Mouse (Mus musculus) inflammation-experienced regulatory T-cells, adult 6 months (primary cell): ENCODE measurements at regions not wholly inside any gene's neighbourhood (a gene's known extent, or its start where the extent isn't known, plus 50 kb on each side); places are given as distances from the start of the nearest gene placed in this dataset.
"Not testable (repeated sequence)": the region's sequence is repeated elsewhere in the genome, so short reads cannot be mapped to it uniquely, and the experiment has no call there.

Source experiments
- ATAC-seq: one replicate; pipeline ENCODE4 v1.8.0; 2017

- ATAC-seq, result no peak
These were observed 153.0 kb upstream of the 1700012A03Rik start for GRCm38 (mm10) chr6:31897001-31897400.

GRCm38 (mm10) chr6:31895835-31896234, 154.2 kb upstream of the 1700012A03Rik start:
- ATAC-seq, result no peak

GRCm38 (mm10) chr6:31886931-31887330, 163.1 kb upstream of the 1700012A03Rik start:
- no peak for ATAC-seq

DNA sequence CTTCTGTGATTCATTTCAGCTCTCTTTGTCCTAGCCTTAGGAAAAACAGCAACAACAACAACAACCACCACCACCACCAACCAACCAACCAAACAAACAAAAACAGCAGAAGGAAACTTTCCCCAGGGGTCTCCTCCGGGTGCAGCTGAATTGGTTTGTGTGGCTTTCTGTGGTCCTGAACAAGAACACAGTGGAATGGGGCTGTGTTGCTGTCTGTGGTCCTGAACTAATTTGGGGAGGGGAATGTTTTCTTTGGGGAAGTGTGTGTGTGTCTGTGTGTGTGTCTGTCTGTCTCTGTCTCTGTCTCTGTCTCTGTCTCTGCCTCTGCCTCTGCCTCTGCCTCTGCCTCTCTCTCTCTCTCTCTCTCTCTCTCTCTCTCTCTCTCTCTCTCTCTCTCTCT, 164.8 kb upstream of the 1700012A03Rik start:
- ATAC-seq, result not testable (repeated sequence)

- ATAC-seq, result no peak
These were observed 166.3 kb upstream of the 1700012A03Rik start for GRCm38 (mm10) chr6:31883726-31884125.

- no peak for ATAC-seq
These were observed 175.4 kb upstream of the 1700012A03Rik start for GRCm38 (mm10) chr6:31874616-31875015.

- no peak for ATAC-seq
These were observed 176.1 kb upstream of the 1700012A03Rik start for GRCm38 (mm10) chr6:31873911-31874310.

- ATAC-seq, result no peak
These were observed 178.3 kb upstream of the 1700012A03Rik start for GRCm38 (mm10) chr6:31871766-31872165.

DNA sequence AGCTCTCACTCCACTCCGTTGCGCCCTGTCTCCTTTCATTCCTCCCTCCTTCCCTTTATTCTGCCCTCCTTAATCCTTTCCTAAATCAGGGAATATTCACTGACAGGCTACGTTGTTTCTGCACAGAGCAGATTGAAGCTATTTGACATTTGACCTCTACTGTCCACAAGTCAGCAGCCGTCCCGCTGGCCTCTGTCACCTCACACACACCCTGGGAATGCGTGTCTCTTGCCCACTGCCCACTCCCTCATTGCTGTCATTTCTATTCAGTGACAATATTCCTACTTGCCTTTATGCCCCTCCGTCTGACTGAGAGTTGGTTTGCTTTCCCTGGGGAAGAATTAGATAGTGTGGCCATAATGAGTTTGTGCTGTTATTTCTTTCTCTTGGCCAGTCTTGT, 188.1 kb upstream of the 1700012A03Rik start:
- ATAC-seq, result no peak

GRCm38 (mm10) chr6:31859621-31860020, 190.4 kb upstream of the 1700012A03Rik start:
- no peak for ATAC-seq

- ATAC-seq, result no peak
These were observed 195.8 kb upstream of the 1700012A03Rik start for GRCm38 (mm10) chr6:31854261-31854660.

- ATAC-seq, result no peak
These were observed 203.7 kb upstream of the 1700012A03Rik start for GRCm38 (mm10) chr6:31846319-31846718.

DNA sequence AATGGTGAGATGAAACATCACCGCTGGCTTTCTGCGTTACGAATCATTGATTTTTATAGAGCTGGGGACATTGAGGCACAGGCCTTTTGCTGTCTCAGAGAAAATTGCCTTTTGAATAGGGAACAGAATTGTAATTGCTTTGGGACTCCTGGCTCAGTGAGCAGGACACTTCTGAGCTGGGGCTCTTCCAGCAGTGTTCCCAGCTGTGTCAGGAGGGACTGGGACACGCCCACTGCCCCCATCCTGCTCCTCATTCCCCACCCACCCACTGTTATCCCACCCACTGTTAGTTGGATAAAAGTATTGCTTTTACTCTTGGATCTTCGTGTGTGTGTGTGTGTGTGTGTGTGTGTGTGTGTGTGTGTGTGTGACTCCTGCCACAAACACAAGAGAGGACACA, 204.4 kb upstream of the 1700012A03Rik start:
- no peak for ATAC-seq

DNA sequence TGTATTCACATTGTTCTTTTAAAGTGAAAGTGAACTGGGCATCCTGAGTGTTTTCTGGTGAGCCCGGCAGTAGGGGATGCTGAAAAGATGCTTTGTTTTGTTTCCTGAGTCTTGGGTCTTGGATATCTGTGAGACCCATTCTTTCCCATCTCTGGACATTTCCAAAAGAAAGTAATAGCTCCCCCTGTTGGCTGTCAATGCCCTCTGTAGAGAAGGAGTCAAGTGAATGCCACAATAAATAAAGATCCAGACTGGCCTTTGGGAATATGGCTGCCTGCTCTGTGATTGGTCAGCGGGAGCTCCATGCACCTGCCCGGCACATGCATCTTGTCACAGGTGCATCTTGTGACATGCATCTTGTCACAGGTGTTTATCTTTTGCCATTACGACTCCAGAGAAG, 209.4 kb upstream of the 1700012A03Rik start:
- ATAC-seq, result no peak

DNA sequence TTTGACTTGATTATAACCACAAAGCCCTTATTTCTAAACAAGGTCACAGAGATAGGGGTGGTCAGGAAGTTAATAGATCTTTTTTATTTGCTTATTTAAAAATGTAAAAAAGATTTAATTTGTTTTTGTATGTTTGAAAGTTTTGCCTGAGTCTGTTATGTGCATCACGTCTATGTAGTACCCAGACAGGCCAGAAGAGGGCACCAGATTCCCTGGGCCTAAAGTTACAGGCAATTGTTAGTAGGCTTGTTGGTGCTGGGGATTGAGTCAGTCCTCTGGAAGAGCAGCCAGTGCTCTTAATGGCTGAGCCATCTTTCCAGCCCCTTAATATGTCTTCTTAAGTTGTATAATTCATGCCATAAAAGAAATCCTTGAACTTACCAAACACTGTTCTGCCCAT, 211.5 kb upstream of the 1700012A03Rik start:
- ATAC-seq, result no peak

DNA sequence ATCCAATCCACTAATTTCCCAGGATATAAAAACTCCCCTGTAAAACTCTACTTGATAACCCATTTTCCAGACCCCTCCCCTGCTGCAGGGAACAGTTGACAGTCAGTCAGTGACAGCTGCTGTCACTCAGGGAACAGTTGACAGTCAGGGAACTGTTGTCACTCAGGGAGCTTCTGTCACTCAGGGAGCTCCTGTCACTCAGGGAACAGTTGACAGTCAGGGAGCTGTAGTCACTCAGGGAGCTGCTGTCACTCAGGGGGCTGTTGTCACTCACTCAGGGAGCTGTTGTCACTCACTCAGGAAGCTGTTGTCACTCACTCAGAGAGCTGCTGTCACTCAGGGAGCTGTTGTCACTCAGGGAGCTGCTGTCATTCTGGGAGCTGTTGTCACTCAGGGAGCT, 214.3 kb upstream of the 1700012A03Rik start:
- no peak for ATAC-seq

DNA sequence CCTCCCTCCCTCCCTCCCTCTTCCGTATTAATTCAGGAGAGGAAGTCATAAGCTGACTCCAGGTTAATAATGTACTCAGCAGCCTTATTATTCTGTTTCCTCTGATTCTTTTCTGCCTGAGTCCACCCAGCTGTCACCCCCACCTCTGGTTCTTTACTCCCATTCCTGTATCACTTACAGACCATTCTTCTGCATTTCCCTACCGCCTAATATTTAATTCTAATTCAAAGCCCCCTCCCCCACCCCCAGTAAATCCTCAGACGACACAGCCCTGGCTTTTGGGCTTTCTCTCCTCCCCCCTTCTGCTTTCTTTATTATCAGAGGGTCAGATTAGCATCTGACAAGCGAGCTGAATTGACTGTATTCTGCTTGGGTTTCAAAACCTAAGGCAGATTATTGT, 215.5 kb upstream of the 1700012A03Rik start:
- no peak for ATAC-seq

GRCm38 (mm10) chr6:31830610-31831009, 219.4 kb upstream of the 1700012A03Rik start:
- no peak for ATAC-seq

DNA sequence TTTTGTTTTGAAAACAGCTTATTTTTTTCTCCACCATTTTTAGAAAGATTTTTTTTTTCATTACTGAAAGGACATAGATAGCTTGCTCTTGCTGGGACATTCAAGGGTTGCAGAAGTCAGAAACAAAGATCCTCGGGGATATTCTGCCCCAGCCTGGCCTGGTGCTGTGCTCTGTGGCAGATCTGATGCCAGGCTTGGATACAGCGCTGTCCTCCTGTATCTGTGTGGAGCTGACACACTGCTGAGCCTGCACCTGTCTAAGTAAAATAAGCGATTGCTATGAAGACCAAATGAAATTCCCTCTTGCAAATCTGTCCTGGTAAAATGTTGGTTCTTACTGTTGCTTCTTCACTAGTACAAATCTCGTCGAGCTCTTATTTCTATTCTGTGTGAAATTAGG, 226.4 kb upstream of the 1700012A03Rik start:
- ATAC-seq, result no peak

GRCm38 (mm10) chr6:31822186-31823085, 227.6 kb upstream of the 1700012A03Rik start:
- ATAC-seq, result no peak

- no peak for ATAC-seq
These were observed 228.4 kb upstream of the 1700012A03Rik start for GRCm38 (mm10) chr6:31821621-31822020.

DNA sequence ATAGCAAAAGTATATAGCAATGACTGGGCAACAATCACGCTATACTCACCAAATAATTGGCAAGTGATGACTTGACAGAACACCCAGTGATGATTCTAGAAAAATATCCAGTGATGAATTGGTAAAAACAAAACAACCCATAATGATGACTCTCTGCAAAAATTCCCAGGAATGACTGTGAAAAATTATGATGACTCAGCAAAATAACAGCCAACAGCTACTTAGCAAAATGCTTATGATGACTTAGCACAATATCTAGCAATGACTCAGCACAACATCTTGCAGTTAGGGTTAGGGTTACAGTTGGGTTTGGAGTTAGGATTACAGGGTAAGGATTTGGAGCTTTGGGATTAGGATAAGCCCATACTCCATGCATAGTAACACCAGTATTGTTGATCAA, 232.4 kb upstream of the 1700012A03Rik start:
- no peak for ATAC-seq

DNA sequence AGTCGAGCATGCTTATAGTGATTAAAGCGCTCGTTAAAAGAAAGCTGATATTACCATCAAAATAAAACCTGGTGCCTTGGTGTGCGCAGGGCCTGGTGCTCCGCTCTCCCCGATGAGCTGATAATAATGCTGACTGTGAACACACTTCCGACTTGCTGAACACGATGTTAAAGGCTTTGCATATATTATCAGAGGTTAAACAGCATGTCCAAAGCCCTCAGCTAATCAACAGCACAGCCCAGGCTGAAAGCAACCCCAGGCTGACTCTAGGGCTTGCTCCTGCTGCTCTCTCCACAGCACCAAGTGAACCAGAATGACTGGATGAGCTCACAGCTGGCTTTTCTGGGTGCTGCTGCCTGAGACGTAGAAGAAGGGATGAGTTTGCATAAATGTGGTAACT, 238.2 kb upstream of the 1700012A03Rik start:
- ATAC-seq, result no peak
